Mouse (Mus musculus) right cerebral cortex, adult 18-20 months (tissue): ENCODE measurements around the gene Rps18.
"Not testable (repeated sequence)": the region's sequence is repeated elsewhere in the genome, so short reads cannot be mapped to it uniquely, and the experiment has no call there.

ENCODE experiments used
- DNase-seq: peaks from one replicate; pipeline ENCODE4 v3.0.0; 2022; ENCODE audit warnings: mixed read lengths

The Rps18 gene

DNA sequence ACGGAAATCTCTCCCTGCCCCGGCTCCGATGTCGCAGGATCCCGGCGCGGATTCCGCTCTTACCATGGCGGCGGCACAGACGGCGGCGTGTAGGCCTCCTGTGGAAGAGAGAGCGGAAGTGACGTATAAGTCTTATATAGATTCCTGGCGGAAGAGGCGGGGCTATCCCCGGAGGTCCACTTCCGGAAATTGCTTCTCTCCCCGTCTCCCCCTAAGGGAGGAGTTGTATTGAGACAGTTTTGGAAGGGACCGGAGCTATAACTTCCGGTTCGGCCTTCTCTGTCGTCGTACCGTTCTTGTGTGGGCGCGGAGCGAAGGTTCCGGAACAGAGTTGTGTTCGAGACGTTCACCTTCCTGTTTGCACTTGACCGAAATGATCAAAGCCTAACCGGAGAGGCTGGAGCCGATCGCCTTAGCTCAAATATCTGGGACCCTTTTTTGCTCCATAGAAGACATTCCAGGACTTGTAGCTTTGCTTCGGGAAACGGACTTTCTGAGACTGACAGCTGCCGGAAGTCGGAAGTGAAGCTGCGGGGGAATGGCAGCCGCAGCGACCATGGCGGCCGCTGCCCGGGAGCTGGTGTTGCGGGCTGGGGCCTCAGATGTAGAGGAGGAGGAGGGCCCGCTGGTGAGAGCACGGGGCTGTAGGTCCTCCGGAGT lies at the start of gene Rps18, which contains the start of gene Vps52:
Gene Rps18 (minus strand): TSS at position 447 of the 660 bp plus-strand sequence.
Gene Vps52 (plus strand): TSS at position 258 of the 660 bp plus-strand sequence.
- peak; percentile 96 for DNase-seq

DNA sequence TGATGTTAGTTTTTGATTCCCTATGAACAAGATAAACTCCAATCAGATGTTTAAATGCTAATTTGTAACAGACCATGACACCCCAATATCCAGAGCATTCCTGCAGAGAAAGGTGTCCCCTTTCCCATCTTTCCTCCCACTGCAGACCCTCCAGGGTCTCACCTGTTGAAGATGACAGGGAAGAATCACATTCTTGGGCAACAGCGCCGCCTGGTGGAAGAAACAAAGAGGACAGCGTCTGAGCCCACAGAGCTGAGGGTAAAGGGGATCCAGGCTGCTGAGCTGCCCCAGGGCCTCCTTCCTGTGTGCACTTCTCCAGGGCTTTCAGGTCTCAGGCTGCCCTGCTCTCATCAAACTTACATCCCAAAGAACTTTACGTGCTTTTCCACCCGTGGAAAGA lies 47.6 kb upstream of the Rps18 start:
- DNase-seq, result no peak

DNA sequence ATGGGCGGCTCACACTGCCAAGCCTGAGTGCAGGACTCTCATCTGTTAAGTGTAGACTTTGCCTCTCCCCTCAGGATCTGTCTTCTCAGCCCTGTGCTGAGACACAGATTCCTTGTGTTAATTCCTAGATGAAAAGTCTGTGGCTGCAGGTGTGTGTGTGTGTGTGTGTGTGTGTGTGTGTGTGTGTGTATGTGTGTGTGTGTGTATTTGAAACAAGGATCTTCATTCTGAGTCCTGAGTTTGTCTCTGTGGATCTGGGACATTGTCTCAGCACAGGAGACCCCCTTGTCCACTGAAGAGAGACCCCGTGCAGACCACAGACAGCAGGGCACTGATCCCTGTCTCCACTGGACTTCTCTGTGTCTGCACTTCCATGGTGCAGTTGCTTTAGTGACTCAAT lies 45.0 kb upstream of the Rps18 start:
- not testable (repeated sequence) for DNase-seq

DNA sequence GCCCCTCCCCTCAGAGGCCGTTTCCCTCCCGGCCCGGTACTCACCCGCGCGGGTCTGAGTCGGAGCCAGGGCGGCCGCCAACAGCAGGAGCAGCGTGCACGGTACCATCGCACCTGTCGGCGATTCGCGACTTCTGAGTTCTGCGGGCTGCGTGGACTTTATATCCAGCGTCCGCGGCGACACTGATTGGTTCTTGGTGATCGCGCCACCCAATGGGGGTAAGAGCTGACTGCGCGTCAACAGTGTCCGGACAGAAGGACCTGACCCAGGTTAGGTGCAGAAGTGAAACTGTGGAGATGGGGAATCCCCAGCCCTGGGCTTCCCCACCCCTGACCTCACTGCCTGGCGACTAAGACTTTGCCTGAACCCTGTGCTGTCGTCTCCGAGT lies 44.3 kb upstream of the Rps18 start, which contains the start of gene H2-K1:
Gene H2-K1 (minus strand): TSS at position 198 of the 388 bp plus-strand sequence.
- peak; percentile 77 for DNase-seq

DNA sequence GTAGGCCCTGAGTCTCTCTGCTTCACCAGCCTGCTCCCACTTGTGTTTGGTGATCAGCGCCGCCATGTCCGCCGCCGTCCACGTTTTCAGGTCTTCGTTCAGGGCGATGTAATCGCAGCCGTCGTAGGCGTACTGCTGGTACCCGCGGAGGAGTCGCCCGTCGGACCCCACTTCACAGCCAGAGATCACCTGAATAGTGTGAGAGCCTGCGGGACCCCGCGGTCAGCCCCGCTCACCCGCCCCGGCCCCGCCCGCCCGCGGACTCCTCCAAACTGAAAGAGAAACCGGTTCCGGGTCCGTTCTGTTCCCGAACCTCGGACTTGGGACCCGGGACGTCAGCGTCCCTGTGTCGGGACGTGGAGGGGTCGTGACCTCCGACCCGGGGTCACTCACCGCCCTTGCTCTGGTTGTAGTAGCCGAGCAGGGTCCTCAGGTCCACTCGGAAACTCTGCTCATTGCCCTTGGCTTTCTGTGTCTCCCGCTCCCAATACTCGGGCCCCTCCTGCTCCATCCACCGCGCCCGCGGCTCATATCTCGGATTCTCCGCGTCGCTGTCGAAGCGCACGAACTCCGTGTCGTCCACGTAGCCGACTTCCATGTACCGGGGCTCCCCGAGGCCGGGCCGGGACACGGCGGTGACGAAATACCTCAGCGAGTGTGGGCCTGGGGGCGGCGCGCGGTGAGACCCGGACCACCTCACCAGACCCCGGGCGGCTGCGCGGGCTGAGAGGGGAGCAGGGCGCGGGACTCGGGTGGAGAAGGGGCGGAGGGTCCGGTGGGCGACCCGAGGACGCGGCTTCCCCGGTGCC lies 43.7 kb upstream of the Rps18 start:
- no peak for DNase-seq

DNA sequence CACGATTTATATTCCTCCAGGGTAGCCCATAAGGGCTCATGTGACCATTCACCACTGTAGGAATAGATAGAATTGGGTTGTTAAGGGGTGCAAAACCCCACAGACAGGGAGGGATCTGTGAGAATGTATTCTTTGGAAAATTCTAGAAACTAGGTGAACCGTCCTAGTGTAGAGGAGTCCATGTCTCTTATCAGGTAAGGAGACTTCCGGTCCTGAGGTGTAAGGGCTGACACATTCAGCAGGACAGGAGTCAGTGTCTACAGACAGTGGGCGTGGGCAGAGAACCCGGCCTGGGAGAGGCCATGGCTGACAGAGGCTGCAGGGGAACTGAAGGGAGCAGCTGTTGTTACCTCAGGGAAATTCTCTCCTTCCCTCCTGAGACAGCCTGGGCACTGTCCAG lies 42.9 kb upstream of the Rps18 start:
- not testable (repeated sequence) for DNase-seq

DNA sequence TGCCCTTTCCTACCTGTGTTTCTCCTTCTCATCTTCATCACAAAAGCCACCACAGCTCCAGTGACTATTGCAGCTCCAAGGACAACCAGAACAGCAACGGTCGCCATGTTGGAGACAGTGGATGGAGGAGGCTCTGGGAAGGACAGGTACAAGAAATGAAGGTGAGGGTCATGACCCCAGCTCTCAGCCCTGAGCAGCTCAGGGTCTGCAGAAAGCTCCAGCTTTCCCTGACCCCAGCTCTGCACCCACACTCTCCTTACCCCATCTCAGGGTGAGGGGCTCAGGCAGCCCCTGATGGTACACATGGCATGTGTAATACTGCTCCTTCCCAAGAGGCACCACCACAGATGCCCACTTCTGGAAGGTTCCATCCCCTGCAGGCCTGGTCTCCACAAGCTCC lies 41.2 kb upstream of the Rps18 start:
- not testable (repeated sequence) for DNase-seq

DNA sequence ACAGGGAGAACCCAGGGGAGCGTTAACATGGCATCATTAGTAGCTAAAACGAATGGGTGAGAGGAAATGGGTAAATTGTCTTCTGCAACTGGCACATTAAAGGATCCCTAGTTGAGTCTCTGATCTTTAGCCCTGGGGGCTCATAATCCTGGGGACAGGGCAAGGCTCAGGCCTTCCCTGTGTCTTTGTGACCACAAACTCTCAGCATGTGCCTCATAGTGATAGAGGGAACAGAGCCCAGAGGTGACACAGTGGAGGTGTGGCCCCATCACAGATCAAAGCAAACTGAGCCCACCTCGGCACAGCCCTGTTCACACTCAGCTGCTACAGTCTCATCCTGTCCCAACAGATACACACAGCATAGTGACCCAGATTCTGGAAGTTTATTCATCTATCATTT lies 39.9 kb upstream of the Rps18 start:
- DNase-seq, result no peak

DNA sequence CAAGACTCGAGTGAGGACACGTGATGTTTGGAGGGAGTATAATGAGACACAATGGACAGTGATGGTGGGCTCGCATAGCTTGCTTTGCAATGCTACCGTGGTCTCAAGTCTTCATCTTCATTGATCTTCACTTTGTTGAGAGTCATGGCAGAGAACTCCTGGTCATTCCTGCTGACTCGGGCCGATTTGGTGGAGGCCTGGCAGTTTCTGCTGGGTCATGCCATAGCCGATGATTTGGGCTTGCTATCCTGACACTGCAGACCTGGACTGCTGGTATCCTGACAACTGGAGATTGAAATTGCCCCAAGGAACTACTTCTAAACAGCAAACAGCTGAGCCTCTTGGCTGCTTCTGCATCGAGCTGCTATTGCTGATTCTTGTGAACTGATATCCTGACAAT lies 39.2 kb upstream of the Rps18 start:
- DNase-seq, result no peak

DNA sequence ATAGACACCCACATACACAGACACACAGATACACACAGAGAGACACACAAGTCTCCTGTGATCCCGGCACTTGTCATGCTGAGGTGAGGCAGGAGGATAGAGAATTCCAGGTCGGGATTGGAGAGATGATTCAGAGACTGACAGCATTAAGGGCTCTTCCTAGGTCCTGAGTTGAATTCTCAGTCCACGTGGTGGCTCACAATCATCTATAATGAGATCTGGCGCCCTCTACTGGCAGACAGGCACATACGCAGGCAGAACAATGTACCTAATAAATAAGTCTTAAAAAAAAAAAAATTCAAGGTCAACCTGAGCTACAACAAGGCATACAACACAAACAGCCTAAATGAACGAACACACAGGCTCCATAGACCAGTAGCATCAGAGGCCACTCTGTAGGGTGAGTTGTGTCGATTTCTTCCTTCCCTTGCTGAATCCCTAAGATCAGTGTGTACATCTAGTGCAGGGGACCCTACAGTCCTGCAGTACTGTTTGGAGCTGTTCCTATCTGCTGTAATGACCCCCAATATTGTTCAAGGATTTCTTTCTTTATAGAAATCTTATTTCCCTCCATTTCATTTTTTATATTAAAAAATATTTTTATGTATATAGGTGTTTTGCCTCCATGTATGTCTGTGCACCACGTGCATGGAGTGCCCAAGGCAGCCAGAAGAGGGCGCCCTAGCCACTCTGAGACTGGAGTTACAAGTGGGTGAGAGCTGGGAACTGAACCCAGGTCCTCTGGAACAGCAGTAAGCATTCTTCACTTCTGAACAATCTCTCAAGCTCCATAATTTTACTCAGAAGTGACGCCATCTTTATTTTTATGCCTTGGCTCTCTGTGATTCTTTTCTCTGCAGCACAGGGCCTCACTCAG lies 36.2 kb upstream of the Rps18 start:
- peak; percentile 39 for DNase-seq

DNA sequence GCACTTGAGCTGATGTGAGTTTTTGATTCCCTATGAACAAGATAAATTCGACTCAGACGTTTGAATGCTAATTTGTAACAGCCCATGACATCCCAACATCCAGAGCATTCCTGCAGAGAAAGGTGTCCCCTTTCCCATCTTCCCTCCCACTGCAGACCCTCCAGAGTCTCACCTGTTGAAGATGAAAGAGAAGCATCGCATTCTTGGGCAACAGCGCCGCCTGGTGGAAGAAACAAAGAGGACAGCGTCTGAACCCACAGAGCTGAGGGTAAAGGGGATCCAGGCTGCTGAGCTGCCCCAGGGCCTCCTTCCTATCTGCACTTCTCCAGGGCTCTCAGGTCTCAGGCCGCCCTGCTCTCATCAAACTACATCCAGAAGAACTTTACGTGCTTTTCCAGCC lies 26.3 kb upstream of the Rps18 start:
- DNase-seq, result not testable (repeated sequence)

DNA sequence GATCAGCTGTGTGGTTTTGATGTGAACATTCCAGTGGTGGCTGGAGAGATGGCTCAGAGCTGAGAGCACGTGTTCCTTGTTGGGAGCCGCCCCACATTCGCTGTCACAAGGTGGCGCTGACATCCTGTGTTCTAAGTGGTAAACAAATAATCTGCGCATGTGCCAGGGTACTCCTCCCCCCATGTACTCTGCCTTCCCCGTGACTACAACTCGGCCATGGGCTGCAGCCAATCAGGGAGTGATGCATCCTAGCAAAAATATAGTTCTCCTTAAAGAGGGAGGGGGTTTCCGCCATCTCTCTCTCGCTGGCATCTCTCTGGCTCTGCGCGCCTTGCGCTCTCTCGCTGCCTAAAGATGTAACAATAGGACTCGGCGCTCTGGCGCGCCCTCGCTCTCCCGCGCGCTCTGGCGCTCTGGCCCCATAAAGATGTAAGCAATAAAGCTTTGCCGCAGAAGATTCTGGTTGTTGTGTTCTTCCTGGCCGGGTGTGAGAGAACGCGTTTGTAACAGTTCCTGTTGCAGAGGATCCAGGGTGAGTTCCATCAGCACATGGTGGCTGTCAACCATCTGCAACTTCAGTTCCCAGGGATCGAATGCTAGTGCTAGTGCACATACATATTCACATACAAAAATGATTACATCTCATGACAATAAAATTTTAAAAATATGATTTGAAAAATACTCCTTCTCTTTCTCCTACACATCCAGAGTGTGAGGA lies 25.6 kb upstream of the Rps18 start:
- DNase-seq, result peak; percentile 91

DNA sequence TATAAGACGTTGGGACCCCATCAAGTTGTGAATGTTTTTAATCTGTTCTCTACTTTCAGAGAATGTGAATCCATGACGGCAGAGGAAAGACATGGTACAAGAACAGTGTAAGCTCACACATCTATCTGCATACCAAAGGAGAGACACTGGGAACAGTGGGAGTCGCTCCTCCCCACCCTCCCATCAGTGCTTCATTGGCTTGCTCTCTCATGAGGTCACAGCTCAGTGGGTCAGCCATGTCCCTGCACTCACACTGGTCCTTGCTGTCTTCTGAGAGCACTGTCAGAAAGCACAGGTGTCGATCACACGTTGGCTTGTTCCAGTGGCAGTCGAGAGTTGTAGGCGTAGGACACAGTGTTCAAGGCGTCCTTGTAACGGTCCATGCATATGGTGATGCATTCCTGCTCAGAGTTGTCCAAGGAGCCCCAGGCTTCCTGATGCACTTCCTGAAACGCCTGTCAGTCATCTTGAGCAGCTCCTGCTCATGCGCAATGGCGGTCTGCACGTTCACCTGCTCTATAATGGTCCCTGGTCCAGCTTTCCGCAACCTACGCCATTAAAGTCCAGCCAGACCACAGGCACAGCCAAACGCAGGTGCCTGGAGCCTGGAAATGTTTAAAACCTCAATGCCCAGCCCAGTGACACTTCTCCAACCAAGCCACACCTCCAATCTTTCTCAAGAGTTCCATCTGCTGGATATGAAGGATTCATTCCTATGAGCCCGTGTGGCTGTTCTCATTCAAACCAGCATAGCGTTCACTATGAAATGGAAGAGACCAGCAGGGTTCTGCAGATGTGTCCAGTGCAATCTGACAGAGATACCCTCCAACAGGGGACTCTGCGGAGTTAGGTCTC lies 24.6 kb upstream of the Rps18 start:
- DNase-seq, result no peak

DNA sequence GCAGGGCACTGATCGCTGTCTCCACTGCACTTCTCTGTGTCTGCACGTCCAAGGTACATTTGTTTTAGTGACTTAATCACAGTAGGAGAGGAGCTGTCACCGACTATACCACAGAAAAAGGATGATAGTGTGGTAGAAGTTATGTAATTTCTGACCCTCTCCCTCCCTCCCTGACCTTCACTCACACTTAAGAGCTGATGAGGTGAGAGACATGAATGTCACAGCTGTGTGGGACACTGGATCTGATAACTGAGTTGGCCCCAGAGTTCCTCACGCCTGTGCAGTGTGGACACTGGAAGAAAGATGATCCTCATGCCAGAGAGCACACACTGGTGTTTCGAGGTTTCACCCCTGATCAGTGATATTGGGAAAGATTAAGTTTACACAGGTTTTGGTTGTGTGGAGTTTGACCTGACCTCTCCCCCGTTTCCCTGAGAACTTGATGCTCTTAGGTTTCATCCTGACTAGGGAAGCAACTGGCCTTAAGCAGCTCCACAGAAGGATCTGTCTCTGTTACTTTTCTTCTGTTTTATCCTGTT lies 23.8 kb upstream of the Rps18 start:
- no peak for DNase-seq

DNA sequence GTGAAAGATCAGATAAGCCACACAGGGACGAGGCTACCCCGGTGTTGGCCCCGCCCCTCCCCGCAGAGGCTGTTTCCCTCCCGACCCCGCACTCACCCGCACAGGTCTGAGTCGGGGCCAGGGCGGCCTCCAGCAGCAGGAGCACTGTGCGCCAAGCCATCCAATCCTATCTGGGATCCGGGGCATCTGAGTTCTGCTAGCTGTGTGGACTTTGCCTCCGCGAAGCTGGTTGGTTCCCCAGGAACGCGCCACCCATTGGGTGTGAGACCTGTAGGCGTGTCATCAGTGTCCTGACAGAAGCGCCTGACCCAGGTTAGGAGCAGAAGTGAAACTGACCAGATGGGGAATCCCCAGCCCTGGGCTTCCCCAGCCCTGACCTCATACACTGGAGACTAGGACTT lies 22.8 kb upstream of the Rps18 start:
- no peak for DNase-seq

DNA sequence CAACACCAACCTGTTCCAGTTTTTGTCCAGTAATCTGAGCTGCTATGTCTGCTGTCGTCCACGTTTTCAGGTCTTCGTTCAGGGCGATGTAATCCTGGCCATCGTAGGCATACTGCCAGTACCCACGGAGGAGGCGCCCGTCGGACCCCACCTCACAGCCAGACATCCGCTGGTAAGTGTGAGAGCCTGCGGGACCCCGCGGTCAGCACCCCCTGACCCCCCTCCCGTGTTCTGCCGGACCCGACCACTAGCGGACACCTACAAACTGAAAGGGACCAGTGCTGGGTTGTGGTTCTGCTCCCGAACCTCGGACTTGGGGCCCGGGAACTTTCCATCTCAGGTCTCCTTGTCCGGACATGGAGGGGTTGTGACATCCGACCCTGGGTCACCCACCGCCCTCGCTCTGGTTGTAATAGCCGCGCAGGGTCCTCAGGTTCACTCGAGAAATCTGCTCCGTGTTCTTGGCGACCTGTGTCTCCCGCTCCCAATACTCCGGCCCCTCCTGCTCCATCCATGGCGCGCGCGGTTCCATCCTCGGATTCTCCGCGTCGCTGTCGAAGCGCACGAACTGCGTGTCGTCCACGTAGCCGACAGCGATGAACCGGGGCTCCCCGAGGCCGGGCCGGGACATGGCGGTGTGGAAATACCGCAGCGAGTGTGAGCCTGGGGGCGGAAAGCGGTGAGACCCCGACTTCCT lies 22.2 kb upstream of the Rps18 start:
- no peak for DNase-seq

DNA sequence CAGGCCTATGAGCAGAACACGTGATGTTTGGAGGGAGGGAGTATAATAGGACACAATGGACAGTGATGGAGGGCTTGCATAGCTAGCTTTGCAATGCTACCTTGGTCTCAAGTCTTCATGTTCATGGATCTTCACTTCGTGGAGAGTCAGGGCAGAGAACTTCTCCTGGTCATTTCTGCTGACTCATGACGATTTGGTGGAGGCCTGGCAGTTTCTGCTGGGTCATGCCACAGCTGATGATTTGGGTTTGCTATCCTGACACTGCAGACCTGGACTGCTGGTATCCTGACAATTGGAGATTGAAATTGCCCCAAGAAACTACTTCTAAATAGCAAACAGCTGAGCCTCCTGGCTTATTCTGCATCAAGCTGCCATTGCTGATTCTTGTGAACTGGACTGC lies 17.8 kb upstream of the Rps18 start:
- no peak for DNase-seq

DNA sequence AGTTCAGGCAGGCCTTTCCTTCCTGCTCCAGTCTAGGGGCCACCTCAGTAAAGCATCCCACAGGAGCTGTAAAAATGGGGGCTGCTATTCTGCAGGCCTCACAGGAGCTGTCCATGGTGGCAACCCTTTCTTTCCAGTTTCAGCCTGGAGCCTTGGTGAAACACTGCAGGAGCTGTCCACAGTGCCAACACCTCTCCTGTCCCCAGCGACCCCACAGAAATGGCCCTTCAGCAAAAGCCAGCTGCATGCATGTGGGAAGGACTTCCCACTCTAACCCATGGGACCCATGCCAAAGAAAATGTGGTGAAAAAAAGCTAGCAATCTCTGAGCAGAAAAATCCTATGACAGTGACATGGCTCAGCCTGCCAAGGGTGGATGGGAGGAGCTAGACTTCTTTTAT lies 16.9 kb upstream of the Rps18 start:
- DNase-seq, result no peak

DNA sequence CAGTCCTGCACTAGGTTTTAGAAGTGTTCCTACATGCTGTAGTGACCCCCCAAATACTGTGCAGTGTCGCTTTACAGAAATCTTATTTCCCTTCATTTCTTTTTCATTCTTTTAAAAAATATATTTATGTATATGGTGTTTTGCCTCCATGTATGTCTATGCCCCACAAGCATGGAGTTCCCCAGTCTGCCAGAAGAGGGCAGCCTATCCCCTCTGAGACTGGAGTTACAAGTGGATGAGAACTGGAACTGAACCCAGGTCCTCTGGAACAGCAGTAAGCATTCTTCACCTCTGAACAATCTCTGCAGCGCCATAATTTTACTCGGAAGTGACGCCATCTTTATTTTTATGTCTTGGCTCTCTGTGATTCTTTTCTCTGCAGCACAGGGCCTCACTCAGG lies 13.6 kb upstream of the Rps18 start:
- DNase-seq, result no peak

DNA sequence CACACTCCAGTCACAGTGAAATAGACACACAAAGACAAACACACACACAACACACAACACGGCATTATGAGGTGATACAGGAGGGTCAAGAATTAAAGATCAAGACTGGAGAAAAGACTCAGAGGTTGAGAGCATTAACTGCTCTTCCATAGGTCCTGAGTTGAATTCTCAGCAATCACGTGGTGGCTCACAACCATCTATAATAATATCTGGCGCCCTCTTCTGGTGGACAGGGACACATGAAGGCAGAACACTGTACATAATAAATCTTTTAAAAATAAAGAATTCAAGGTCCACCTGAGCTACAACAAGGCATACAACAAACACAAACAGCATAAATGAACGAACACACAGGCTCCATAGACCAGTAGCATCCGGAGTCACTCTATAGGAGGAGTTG lies 13.1 kb upstream of the Rps18 start:
- DNase-seq, result no peak

DNA sequence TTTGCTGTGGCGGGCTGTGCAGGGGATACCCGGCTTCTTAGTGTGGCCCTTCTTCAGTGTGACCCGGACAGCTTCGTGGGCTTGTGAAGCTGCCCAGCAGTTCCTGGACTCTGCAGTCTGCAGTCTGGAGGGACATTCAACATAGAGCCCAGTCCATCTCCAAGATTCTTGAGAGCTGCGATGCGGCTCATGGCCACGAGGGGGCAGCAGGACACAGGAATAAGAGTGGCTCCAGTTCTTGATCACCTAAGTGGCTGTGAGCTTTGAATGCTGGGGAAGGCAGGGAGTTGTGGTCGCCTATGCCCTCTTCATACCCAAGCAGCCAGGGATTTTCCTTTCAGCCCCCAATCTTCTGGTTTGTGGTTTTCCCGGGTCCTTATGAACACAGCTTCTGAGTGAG lies 12.7 kb upstream of the Rps18 start:
- DNase-seq, result peak; percentile 67
